Mouse (Mus musculus): ENCODE data around the gene Calml4.
A peak's percentile ranks its signal among the peaks of the same experiment; 100 is the strongest.

Gene Calml4

DNA sequence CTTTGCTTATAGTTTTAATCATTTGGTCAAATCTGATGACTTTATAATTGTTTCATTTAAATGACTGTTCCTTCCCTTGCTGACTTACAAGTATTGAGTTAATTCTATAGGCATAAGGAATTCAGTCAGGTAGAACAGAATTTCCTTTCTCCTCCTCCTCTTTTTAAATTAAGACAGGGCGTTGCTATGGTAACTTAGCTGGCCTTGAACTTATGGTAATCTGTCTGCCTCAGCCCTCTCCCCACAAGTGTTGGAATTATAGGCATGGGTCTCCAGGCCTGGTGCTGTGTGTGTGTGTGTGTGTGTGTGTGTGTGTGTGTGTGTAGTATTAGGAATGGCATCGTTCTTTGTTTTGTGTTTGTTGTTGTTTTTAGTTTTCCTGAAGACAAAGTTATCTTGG, 43.9 kb downstream of the Calml4 start:
- no peak for DNase-seq (ENCODE audit: low spot score in 2 of 2)

DNA sequence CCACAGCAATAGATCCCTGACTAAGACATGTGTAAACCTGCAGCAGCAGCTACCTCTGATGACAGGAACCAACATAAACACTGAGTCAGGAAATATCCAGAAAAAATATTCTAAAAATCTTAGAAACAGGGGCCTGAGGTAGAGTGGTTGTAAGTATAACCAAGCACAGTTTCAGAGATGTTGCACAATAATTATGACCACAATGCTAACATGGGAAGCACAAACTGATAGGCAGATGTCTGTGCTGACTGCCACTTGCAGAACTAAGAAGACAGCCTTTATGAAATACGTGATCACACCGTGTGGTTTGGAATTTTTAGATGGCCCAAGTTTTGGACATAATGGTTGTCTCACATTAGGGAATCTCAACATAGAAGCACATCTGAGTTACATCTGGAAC, 46.0 kb downstream of the Calml4 start:
- DNase-seq (ENCODE audit: low spot score in 2 of 2), result no peak

- DNase-seq (ENCODE audit: low spot score in 2 of 2), result peak in 1 of 2 experiments; percentile 39
These were observed 47.2 kb downstream of the Calml4 start for GRCm38 (mm10) chr9:62905039-62905438.

- no peak for DNase-seq (ENCODE audit: low spot score in 2 of 2)
These were observed 55.6 kb downstream of the Calml4 start for GRCm38 (mm10) chr9:62913390-62914069.

DNA sequence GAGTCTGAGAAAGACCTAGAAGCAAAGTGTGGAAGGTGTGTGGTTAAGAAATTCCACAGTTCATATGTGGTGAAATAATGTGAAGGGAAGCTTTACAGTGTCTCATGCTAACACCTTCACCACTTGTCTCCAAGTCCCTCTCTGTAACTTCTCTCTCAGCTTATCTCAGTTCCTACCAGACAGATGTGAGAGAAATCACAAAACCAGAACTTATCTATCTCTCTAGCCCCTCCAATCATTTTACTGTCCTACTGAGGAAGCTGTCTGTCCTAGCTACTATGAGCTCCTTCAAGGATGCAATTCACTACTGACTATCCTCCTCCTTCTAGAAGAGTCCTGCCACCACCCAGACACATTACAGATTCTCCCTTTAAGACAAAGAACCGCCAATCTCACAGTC, 59.2 kb downstream of the Calml4 start:
- DNase-seq (ENCODE audit: low spot score in 2 of 2), result no peak

- DNase-seq (ENCODE audit: low spot score in 2 of 2), result no peak
These were observed 63.0 kb downstream of the Calml4 start for GRCm38 (mm10) chr9:62920877-62921276.

DNA sequence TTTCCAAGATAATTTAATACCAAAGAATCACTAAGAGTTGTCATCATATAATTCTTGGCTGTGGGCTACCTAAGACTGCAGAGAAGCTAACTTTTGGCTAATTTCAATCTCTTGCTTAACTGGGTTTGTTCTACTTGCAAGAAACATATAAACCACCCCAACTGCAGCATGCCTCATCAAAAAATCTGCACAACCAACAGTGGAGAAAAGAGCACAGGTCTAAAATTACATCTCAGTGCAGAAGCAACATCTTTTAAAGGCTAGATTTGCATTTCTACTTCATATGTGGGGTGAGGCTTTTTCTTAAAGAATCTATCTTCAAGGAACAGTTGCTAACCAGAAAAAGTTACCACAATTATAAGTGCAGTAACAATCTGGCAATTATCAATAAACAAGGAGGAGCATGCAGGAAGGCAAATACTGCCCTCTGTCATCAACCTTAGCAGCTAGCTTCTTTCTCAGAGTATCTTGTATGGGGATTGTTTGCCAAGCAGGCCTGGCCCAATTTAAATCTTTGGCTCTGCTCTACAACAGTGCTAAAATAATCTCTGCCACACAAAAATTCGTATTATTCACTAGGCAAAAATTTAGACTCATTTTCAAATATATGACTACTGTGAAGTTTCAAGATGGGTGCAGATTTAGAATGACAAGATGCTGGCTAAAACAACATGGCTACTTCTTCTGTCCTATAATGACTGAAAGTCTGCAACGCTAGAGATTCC, 67.2 kb downstream of the Calml4 start:
- peak in 1 of 2 experiments; percentile 28 for DNase-seq (ENCODE audit: low spot score in 2 of 2)
